Mouse (Mus musculus) embryonic facial prominence, embryonic 10.5 days (tissue): ENCODE measurements around the gene Simc1. TPM values are rescaled to one million over a fixed set of nuclear protein-coding genes. Genes with fewer than 3 reads are reported as not detected.

ENCODE experiments used
- DNase-seq: peaks from one replicate; pipeline ENCODE4 v3.0.0-alpha.2; 2017; ENCODE audit warnings: low spot score
- H3K27ac ChIP-seq: fragments of 300-500 bp; sonication (generic); replicated peaks from 2 replicates; pipeline ENCODE4 v1.5.1; 2016; ENCODE audit warnings: mild to moderate bottlenecking
- H3K27me3 ChIP-seq: fragments of 300-500 bp; sonication (generic); replicated peaks from 2 replicates; pipeline ENCODE4 v1.6.1; 2016; ENCODE audit warnings: low read depth, mild to moderate bottlenecking; ENCODE audit not compliant: poor library complexity, severe bottlenecking
- H3K36me3 ChIP-seq: fragments of 300-500 bp; sonication (generic); replicated peaks from 2 replicates; pipeline ENCODE4 v1.6.1; 2016; ENCODE audit warnings: mild to moderate bottlenecking, moderate library complexity
- H3K4me1 ChIP-seq: fragments of 300-500 bp; sonication (generic); 2 replicates; pipeline ENCODE4 v1.6.1; 2016
- H3K4me3 ChIP-seq: fragments of 300-500 bp; sonication (generic); 2 replicates; pipeline ENCODE4 v1.5.1; 2016; ENCODE audit warnings: mild to moderate bottlenecking, moderate library complexity
- H3K9me3 ChIP-seq: fragments of 300-500 bp; sonication (generic); 2 replicates; pipeline ENCODE4 v1.6.1; 2016; ENCODE audit warnings: mild to moderate bottlenecking
- WGBS: fragments of 180-500 bp; shearing (Covaris S2); methylation state at CpG from one replicate; pipeline ENCODE4 v1.1.7; 2016; 5-methylcytosine and 5-hydroxymethylcytosine counted together
- microRNA-seq: library from miRNA; unstranded; fragments of <30 nt; microRNA quantifications from one replicate; pipeline ENCODE4, GENCODE M21; 2017
- polyA plus RNA-seq: library from polyadenylated mRNA; unstranded; fragments of >200 nt; fragmentation: Nextera tagmentation; extraction: Ambion mirVana; gene quantifications from 2 replicates; pipeline ENCODE4 v1.2.1, GENCODE M21; 2016

Gene Simc1
- polyA plus RNA-seq, 1 experiment from 2014 or later = 20.4 TPM

- Histone ChIP-seq H3K4me3 (no peak overlapping the region), H3K36me3 (peaks cover 50% of the 10 kb centered on the region), H3K27ac (no peak overlapping the region), H3K27me3 (no peaks in the 10 kb centered on the region), H3K9me3 (no peaks in the 10 kb centered on the region), H3K4me1 (peaks cover 14% of the 10 kb centered on the region)
- WGBS = 85% methylated on average over 8 of the region's 8 CpGs
- DNase-seq = no peak
Measured at GRCm38 (mm10) chr13:54596107-54596690, 92.6 kb downstream of the Simc1 start.

GRCm38 (mm10) chr13:54596870-54597269 is 93.3 kb downstream of the Simc1 start:
- WGBS = 67% methylated on average over 5 of the region's 5 CpGs
- DNase-seq = no peak
- Histone ChIP-seq H3K36me3 (peaks cover 49% of the 10 kb centered on the region), H3K4me1 (peaks cover 8% of the 10 kb centered on the region; the same call in 1 of the 2 replicates), H3K27me3 (no peaks in the 10 kb centered on the region), H3K27ac (no peak overlapping the region), H3K4me3 (no peak overlapping the region), H3K9me3 (no peaks in the 10 kb centered on the region)

GRCm38 (mm10) chr13:54598622-54599143 is 95.1 kb downstream of the Simc1 start:
- Histone ChIP-seq H3K4me3 (no peak overlapping the region), H3K27ac (no peak overlapping the region), H3K4me1 (0 out of 2 replicates have a peak, but pooled peaks cover 8% of the 10 kb centered on the region), H3K36me3 (peaks cover 40% of the 10 kb centered on the region), H3K9me3 (no peaks in the 10 kb centered on the region), H3K27me3 (no peaks in the 10 kb centered on the region)
- WGBS = 91% methylated on average over 12 of the region's 12 CpGs
- DNase-seq = no peak

Small RNAs within 50 kb of the gene (microRNA-seq; reads per million reads assigned to microRNA genes)
- not detected for gene Gm24195

Other genes with a start within 250 kb of the Simc1 start
- gene Cplx2, start 132.4 kb upstream of the Simc1 start, polyA plus RNA-seq = 5.0 and 6.9 TPM in 2 replicates
- 190 and 194 TPM in 2 replicates for gene Thoc3, start 34.9 kb upstream of the Simc1 start, polyA plus RNA-seq
- gene 4833439L19Rik, start 61.7 kb downstream of the Simc1 start, polyA plus RNA-seq = 200 and 207 TPM in 2 replicates
- 28.8 and 29.6 TPM in 2 replicates for gene Arl10, start 71.2 kb downstream of the Simc1 start, polyA plus RNA-seq
- gene Nop16, start 86.3 kb downstream of the Simc1 start, polyA plus RNA-seq = 112 and 117 TPM in 2 replicates
- gene Higd2a, start 86.4 kb downstream of the Simc1 start, polyA plus RNA-seq = 144 and 154 TPM in 2 replicates
- 14.2 and 16.9 TPM in 2 replicates for gene Cltb, start 107.6 kb downstream of the Simc1 start, polyA plus RNA-seq
- gene Faf2, start 118.0 kb downstream of the Simc1 start, polyA plus RNA-seq = 83.4 and 86.7 TPM in 2 replicates
- gene Rnf44, start 190.1 kb downstream of the Simc1 start, polyA plus RNA-seq = 87.6 and 105 TPM in 2 replicates
- gene Cdhr2, start 197.7 kb downstream of the Simc1 start, polyA plus RNA-seq = 0.05 and 0.15 TPM in 2 replicates
- 0.66 and 0.94 TPM in 2 replicates for gene Gprin1, start 246.1 kb downstream of the Simc1 start, polyA plus RNA-seq